Mouse (Mus musculus) cortical plate, adult 2 months (tissue): ENCODE results near the gene Ccdc138.

ENCODE experiments used
- CTCF ChIP-seq: fragments of 200-500 bp; IDR thresholded peaks from 2 replicates; pipeline ENCODE4 v1.5.1; 2011; ENCODE audit warnings: mild to moderate bottlenecking, control low read depth, low read length; ENCODE audit not compliant: insufficient read depth; ENCODE audit errors: extremely low read depth
- POLR2A ChIP-seq: fragments of 200-500 bp; IDR thresholded peaks from 2 replicates; pipeline ENCODE4 v1.6.1; 2011; ENCODE audit warnings: mild to moderate bottlenecking, low read length, control low read depth; ENCODE audit not compliant: insufficient read depth; ENCODE audit errors: extremely low read depth

DNA sequence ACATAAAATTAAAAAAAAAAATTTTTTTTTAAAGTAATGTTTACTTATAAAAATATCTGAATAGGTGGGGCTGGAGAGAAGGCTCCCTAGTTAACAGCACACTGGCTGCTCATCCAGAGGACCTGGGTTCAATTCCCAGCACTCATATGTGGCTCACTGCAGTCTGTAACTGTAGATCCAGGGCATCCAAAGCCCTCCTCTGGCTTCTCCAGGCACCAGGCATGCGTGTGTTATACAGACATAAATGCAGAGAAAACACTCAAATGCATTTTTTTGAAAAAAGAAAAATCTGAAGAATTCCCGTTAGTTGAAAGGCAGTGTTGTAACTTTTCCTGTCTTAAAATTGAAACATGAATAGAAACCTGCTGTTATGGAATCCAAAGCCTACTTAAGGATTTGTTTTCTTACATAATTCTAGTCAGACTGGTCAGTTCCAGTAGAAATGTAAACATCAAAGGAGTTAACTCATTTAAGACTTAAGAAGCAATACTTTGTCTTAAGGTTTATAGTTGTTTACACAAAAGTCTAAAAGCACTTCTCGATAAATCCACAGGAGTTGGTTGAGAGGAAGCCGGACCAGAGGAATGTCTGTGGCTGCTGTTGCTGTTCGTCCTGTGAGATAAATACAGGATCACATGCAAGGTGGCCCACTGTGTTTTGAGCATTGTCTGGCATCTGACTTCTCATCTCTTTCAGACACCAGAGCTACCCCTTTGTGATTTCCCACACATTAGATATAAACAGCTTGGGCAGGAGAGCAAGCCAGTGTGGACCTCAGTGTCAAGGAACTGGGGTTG is 87.9 kb downstream of the Ccdc138 start:
- TF ChIP-seq POLR2A (no peak), CTCF (no peak)
